Mouse (Mus musculus): Measurements from ENCODE around the gene Unk.

The Unk gene

GRCm38 (mm10) chr11:116108464-116109137 lies 78.5 kb downstream of the Unk start:
- no peak for DNase-seq (ENCODE audit: low read depth, low spot score)

DNA sequence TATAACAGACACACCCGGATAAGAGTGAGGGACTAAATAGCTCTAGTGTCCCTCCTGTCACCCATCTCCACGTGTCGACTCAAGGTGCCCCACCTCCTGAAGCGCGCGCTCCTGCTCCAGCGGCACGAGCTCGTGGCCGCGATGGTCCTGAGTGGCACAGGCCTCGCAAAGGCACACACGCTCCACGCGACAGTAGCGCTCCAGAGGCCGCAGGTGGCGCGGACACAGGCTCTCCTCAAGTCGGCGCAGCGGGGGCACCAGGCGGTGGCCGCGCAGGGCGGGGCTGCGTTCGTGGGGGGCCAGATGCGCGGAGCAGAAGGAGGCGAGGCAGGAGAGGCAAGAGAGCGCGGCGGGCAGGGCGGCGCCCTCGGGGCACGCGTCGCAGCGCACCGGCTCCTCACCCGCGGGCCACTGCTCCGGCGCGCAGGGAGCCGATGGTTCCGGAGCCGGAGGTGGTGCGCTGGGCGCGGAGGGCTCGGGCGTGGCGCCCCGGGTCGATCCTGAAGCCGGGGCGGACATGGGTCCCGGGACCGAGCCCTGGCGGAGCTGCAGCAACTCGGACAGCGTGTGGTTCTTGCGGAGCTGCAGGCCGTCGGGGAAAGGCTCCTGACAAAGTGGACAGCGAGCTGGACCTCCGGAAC lies 79.4 kb downstream of the Unk start:
- no peak for DNase-seq (ENCODE audit: low read depth, low spot score)

- no peak for DNase-seq (ENCODE audit: low read depth, low spot score)
Observed at GRCm38 (mm10) chr11:116110131-116110530, 80.0 kb downstream of the Unk start.

GRCm38 (mm10) chr11:116110540-116110939 lies 80.4 kb downstream of the Unk start:
- no peak for DNase-seq (ENCODE audit: low read depth, low spot score)
